In genomic region chr11:36702881-36703280, GRCm38 (mm10) we compare ENCODE assay signal across 26 mouse cellular contexts.
"Had no signal": no experiment of that assay in that cellular context is flagged by ENCODE, and none has a peak within 500 bp of the region (broad histone marks: within the 10 kb centered on the region; RNA-seq: fewer than 3 reads in every experiment).

No protein-coding gene starts in this region.

- DNase-seq: gastrocnemius, adult 2 months; gastrocnemius, postnatal 10 days; gastrocnemius, postnatal 25 days; heart, adult 2 months; heart, postnatal 10 days; heart, postnatal 4 days; kidney, adult 18-20 months; kidney, adult 8-10 months; kidney, postnatal 10 days; kidney, postnatal 25 days; kidney, postnatal 4 days; liver; liver, embryonic 13.5 days had no signal

- H3K4me1 ChIP-seq: intestine, embryonic 15.5 days; liver, embryonic 13.5 days; liver, embryonic 15.5 days had no signal

- H3K4me3 ChIP-seq: gastrocnemius, adult 2 months; heart, adult 2 months; hindbrain, embryonic 10.5 days; hindbrain, embryonic 12.5 days; intestine, embryonic 15.5 days; layer of hippocampus, adult 2 months; limb, embryonic 10.5 days; limb, embryonic 12.5 days; liver, embryonic 13.5 days; liver, embryonic 15.5 days had no signal

- ATAC-seq: hindbrain, embryonic 16.5 days; inflammation-experienced regulatory T-cells, adult 6 months; intestine, embryonic 15.5 days; intestine, postnatal 0 days had no signal

- H3K27ac ChIP-seq: gastrocnemius, adult 2 months; heart, adult 2 months; hindbrain, embryonic 10.5 days; hindbrain, embryonic 12.5 days; hindbrain, embryonic 14.5 days; intestine, embryonic 15.5 days; layer of hippocampus, adult 2 months; limb, embryonic 10.5 days; limb, embryonic 12.5 days; liver, embryonic 13.5 days; liver, embryonic 15.5 days had no signal

- H3K9ac ChIP-seq: hindbrain, embryonic 12.5 days; hindbrain, embryonic 14.5 days; intestine, embryonic 15.5 days; limb, embryonic 12.5 days; liver, embryonic 13.5 days; liver, embryonic 15.5 days had no signal

- H3K4me2 ChIP-seq: heart, embryonic 11.5 days; hindbrain, embryonic 12.5 days; hindbrain, embryonic 14.5 days; intestine, embryonic 15.5 days; limb, embryonic 12.5 days; liver, embryonic 11.5 days; liver, embryonic 13.5 days; liver, embryonic 15.5 days had no signal

- H3K27me3 ChIP-seq: hindbrain, embryonic 12.5 days; intestine, embryonic 15.5 days; limb, embryonic 12.5 days; liver, embryonic 13.5 days; liver, embryonic 15.5 days had no signal

- H3K9me3 ChIP-seq: hindbrain, embryonic 10.5 days; hindbrain, embryonic 12.5 days; intestine, embryonic 15.5 days; limb, embryonic 10.5 days; limb, embryonic 12.5 days; liver, embryonic 13.5 days; liver, embryonic 15.5 days had no signal

- H3K36me3 ChIP-seq: hindbrain, embryonic 10.5 days; hindbrain, embryonic 12.5 days; intestine, embryonic 15.5 days; limb, embryonic 10.5 days; limb, embryonic 12.5 days; liver, embryonic 13.5 days; liver, embryonic 15.5 days had no signal
